Mouse (Mus musculus): ENCODE measurements around the gene Eva1a. TPM values are rescaled to one million over a fixed set of nuclear protein-coding genes. Genes with fewer than 3 reads are reported as not detected.

Gene Eva1a
- polyA plus RNA-seq, 1 experiment from 2014 or later, result 2.7 TPM

- Histone ChIP-seq H3K9me3 (ENCODE audit: control insufficient read depth, low read length) (no peaks in the 10 kb centered on the region), H3K36me3 (ENCODE audit: control insufficient read depth, insufficient read depth, low read length) (no peaks in the 10 kb centered on the region), H3K9ac (ENCODE audit: low read length) (no peak overlapping the region), H3K4me3 (ENCODE audit: low read depth, low read length) (no peak overlapping the region), H3K4me2 (ENCODE audit: low read depth, low read length, severe bottlenecking) (no peak overlapping the region), H3K27me3 (ENCODE audit: control insufficient read depth, insufficient read depth, low read length) (no peaks in the 10 kb centered on the region), H3K27ac (ENCODE audit: low read depth, low read length) (no peak overlapping the region), H3K4me1 (replicated peaks; ENCODE audit: control insufficient read depth, insufficient read depth, low read length) (no peaks in the 10 kb centered on the region)
- ATAC-seq (replicated peaks; ENCODE audit: low FRiP score), result no peak
- DNase-seq (ENCODE audit: low spot score), result no peak
- WGBS, result 91% methylated on average over 7 of the region's 7 CpGs
Measured at GRCm38 (mm10) chr6:82110473-82110872, 69.6 kb downstream of the Eva1a start.

GRCm38 (mm10) chr6:82111111-82111510, 70.3 kb downstream of the Eva1a start:
- H3K27ac ChIP-seq (ENCODE audit: low read depth, low read length), result no peak overlapping the region
- no peaks in the 10 kb centered on the region for H3K9me3 ChIP-seq (ENCODE audit: control insufficient read depth, low read length)
- WGBS, result 85% methylated on average over 1 of the region's 1 CpGs
- no peak overlapping the region for H3K4me3 ChIP-seq (ENCODE audit: low read depth, low read length)
- H3K36me3 ChIP-seq (ENCODE audit: control insufficient read depth, insufficient read depth, low read length), result no peaks in the 10 kb centered on the region
- DNase-seq (ENCODE audit: low spot score) (no peak), ATAC-seq (replicated peaks; ENCODE audit: low FRiP score) (no peak)
- no peak overlapping the region for H3K4me2 ChIP-seq (ENCODE audit: low read depth, low read length, severe bottlenecking)
- H3K27me3 ChIP-seq (ENCODE audit: control insufficient read depth, insufficient read depth, low read length), result no peaks in the 10 kb centered on the region
- H3K9ac ChIP-seq (ENCODE audit: low read length), result no peak overlapping the region
- no peaks in the 10 kb centered on the region for H3K4me1 ChIP-seq (replicated peaks; ENCODE audit: control insufficient read depth, insufficient read depth, low read length)

GRCm38 (mm10) chr6:82111540-82111939, 70.7 kb downstream of the Eva1a start:
- Histone ChIP-seq H3K4me1 (replicated peaks; ENCODE audit: control insufficient read depth, insufficient read depth, low read length) (no peaks in the 10 kb centered on the region), H3K27ac (ENCODE audit: low read depth, low read length) (no peak overlapping the region), H3K36me3 (ENCODE audit: control insufficient read depth, insufficient read depth, low read length) (no peaks in the 10 kb centered on the region), H3K4me3 (ENCODE audit: low read depth, low read length) (no peak overlapping the region), H3K9ac (ENCODE audit: low read length) (no peak overlapping the region), H3K9me3 (ENCODE audit: control insufficient read depth, low read length) (no peaks in the 10 kb centered on the region), H3K4me2 (ENCODE audit: low read depth, low read length, severe bottlenecking) (no peak overlapping the region), H3K27me3 (ENCODE audit: control insufficient read depth, insufficient read depth, low read length) (no peaks in the 10 kb centered on the region)
- ATAC-seq (replicated peaks; ENCODE audit: low FRiP score) (no peak), DNase-seq (ENCODE audit: low spot score) (no peak)
- WGBS, result 85% methylated on average over 3 of the region's 3 CpGs

- Histone ChIP-seq H3K4me3 (ENCODE audit: low read depth, low read length) (no peak overlapping the region), H3K4me2 (ENCODE audit: low read depth, low read length, severe bottlenecking) (no peak overlapping the region), H3K9ac (ENCODE audit: low read length) (no peak overlapping the region), H3K9me3 (ENCODE audit: control insufficient read depth, low read length) (no peaks in the 10 kb centered on the region), H3K4me1 (replicated peaks; ENCODE audit: control insufficient read depth, insufficient read depth, low read length) (no peaks in the 10 kb centered on the region), H3K27me3 (ENCODE audit: control insufficient read depth, insufficient read depth, low read length) (no peaks in the 10 kb centered on the region), H3K27ac (ENCODE audit: low read depth, low read length) (no peak overlapping the region), H3K36me3 (ENCODE audit: control insufficient read depth, insufficient read depth, low read length) (no peaks in the 10 kb centered on the region)
- ATAC-seq (replicated peaks; ENCODE audit: low FRiP score) (no peak), DNase-seq (ENCODE audit: low spot score) (no peak)
- WGBS, result 82% methylated on average over 14 of the region's 14 CpGs
Measured at GRCm38 (mm10) chr6:82112127-82113090, 71.6 kb downstream of the Eva1a start.

- H3K4me2 ChIP-seq (ENCODE audit: low read depth, low read length, severe bottlenecking), result no peak overlapping the region
- H3K36me3 ChIP-seq (ENCODE audit: control insufficient read depth, insufficient read depth, low read length), result no peaks in the 10 kb centered on the region
- ATAC-seq (replicated peaks; ENCODE audit: low FRiP score), result no peak
- H3K9me3 ChIP-seq (ENCODE audit: control insufficient read depth, low read length), result no peaks in the 10 kb centered on the region
- H3K4me3 ChIP-seq (ENCODE audit: low read depth, low read length), result no peak overlapping the region
- no peaks in the 10 kb centered on the region for H3K27me3 ChIP-seq (ENCODE audit: control insufficient read depth, insufficient read depth, low read length)
- peaks cover 2% of the 10 kb centered on the region; the same call in 1 of the 2 replicates for H3K4me1 ChIP-seq (replicated peaks; ENCODE audit: control insufficient read depth, insufficient read depth, low read length)
- no peak overlapping the region for H3K9ac ChIP-seq (ENCODE audit: low read length)
- DNase-seq (ENCODE audit: low spot score), result no peak
- WGBS, result 87% methylated on average over 3 of the region's 3 CpGs
- no peak overlapping the region for H3K27ac ChIP-seq (ENCODE audit: low read depth, low read length)
Measured at GRCm38 (mm10) chr6:82115335-82115965, 74.6 kb downstream of the Eva1a start.

GRCm38 (mm10) chr6:82116176-82116575, 75.3 kb downstream of the Eva1a start:
- ATAC-seq (replicated peaks; ENCODE audit: low FRiP score) (no peak), DNase-seq (ENCODE audit: low spot score) (no peak)
- no peaks in the 10 kb centered on the region for H3K27me3 ChIP-seq (ENCODE audit: control insufficient read depth, insufficient read depth, low read length)
- H3K4me1 ChIP-seq (replicated peaks; ENCODE audit: control insufficient read depth, insufficient read depth, low read length), result peaks cover 2% of the 10 kb centered on the region; the same call in 1 of the 2 replicates
- no peak overlapping the region for H3K4me2 ChIP-seq (ENCODE audit: low read depth, low read length, severe bottlenecking)
- WGBS, result 81% methylated on average over 3 of the region's 3 CpGs
- H3K9me3 ChIP-seq (ENCODE audit: control insufficient read depth, low read length), result no peaks in the 10 kb centered on the region
- no peaks in the 10 kb centered on the region for H3K36me3 ChIP-seq (ENCODE audit: control insufficient read depth, insufficient read depth, low read length)
- no peak overlapping the region for H3K9ac ChIP-seq (ENCODE audit: low read length)
- no peak overlapping the region for H3K4me3 ChIP-seq (ENCODE audit: low read depth, low read length)
- no peak overlapping the region for H3K27ac ChIP-seq (ENCODE audit: low read depth, low read length)

GRCm38 (mm10) chr6:82117871-82118270, 77.0 kb downstream of the Eva1a start:
- H3K4me1 ChIP-seq (replicated peaks; ENCODE audit: control insufficient read depth, insufficient read depth, low read length), result peaks cover 2% of the 10 kb centered on the region; the same call in 1 of the 2 replicates
- H3K9me3 ChIP-seq (ENCODE audit: control insufficient read depth, low read length), result no peaks in the 10 kb centered on the region
- H3K4me2 ChIP-seq (ENCODE audit: low read depth, low read length, severe bottlenecking), result no peak overlapping the region
- DNase-seq (ENCODE audit: low spot score) (peak; percentile 36), ATAC-seq (replicated peaks; ENCODE audit: low FRiP score) (no peak)
- no peak overlapping the region for H3K4me3 ChIP-seq (ENCODE audit: low read depth, low read length)
- WGBS, result 85% methylated on average over 5 of the region's 5 CpGs
- H3K9ac ChIP-seq (ENCODE audit: low read length), result no peak overlapping the region
- H3K27me3 ChIP-seq (ENCODE audit: control insufficient read depth, insufficient read depth, low read length), result no peaks in the 10 kb centered on the region
- no peaks in the 10 kb centered on the region for H3K36me3 ChIP-seq (ENCODE audit: control insufficient read depth, insufficient read depth, low read length)
- H3K27ac ChIP-seq (ENCODE audit: low read depth, low read length), result no peak overlapping the region

GRCm38 (mm10) chr6:82119322-82120162, 78.7 kb downstream of the Eva1a start:
- ATAC-seq (replicated peaks; ENCODE audit: low FRiP score) (peak; percentile 82), DNase-seq (ENCODE audit: low spot score) (peak; percentile 66)
- no peak overlapping the region for H3K27ac ChIP-seq (ENCODE audit: low read depth, low read length)
- peaks cover 2% of the 10 kb centered on the region; the same call in 1 of the 2 replicates for H3K4me1 ChIP-seq (replicated peaks; ENCODE audit: control insufficient read depth, insufficient read depth, low read length)
- WGBS, result 23% methylated on average over 16 of the region's 16 CpGs
- H3K9ac ChIP-seq (ENCODE audit: low read length), result peak overlapping the region; percentile 21; the same call in 1 of the 2 replicates
- no peaks in the 10 kb centered on the region for H3K9me3 ChIP-seq (ENCODE audit: control insufficient read depth, low read length)
- H3K4me2 ChIP-seq (ENCODE audit: low read depth, low read length, severe bottlenecking), result peak overlapping the region; percentile 26; the same call in 1 of the 2 replicates
- no peaks in the 10 kb centered on the region for H3K36me3 ChIP-seq (ENCODE audit: control insufficient read depth, insufficient read depth, low read length)
- H3K4me3 ChIP-seq (ENCODE audit: low read depth, low read length), result no peak overlapping the region
- no peaks in the 10 kb centered on the region for H3K27me3 ChIP-seq (ENCODE audit: control insufficient read depth, insufficient read depth, low read length)
